Mouse (Mus musculus) inflammation-experienced regulatory T-cells, adult 16 weeks (primary cell): ENCODE results near the gene Pcdh17. TPM values are rescaled to one million over a fixed set of nuclear protein-coding genes. Genes with fewer than 3 reads are reported as not detected.

Experiments
- polyA plus RNA-seq: library from polyadenylated mRNA; unstranded; fragments of 100-300 nt; shearing (Covaris generic); gene quantifications from one replicate; pipeline ENCODE4 v1.2.1, GENCODE M21; 2017

Pcdh17 gene
- 0.07 TPM for polyA plus RNA-seq

DNA sequence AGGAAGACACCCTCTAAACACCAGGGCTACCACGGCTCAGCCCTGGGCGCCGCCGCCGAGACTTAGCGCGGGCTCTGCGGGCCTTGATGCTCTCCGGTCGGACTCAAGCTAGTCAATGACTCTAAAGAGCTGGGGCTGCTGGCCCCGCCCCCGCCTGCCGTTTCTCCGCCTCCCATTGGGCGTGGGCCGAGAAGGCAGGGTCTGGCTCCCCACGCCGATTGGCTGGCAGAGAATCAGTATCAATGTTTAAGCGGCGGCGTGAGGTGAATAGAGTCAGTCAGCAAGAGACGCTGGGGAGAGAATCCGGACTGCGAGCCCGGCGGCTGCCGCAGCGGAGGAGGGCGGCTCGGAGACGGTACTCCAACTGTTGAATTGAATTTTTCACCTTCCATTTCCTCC is at the start of gene Pcdh17:
Gene Pcdh17 (plus strand): TSS at position 276 of the 399 bp plus-strand sequence.

